In genomic region chr7:141188733-141189132, GRCm38 (mm10) we compare ENCODE assay signal across 17 mouse cellular contexts.
"Had no signal": no experiment of that assay in that cellular context is flagged by ENCODE, and none has a peak within 500 bp of the region (broad histone marks: within the 10 kb centered on the region; RNA-seq: fewer than 3 reads in every experiment).

No protein-coding gene starts in this region.

- H3K4me3 ChIP-seq: neural tube, embryonic 12.5 days; neural tube, embryonic 13.5 days; neural tube, embryonic 15.5 days; stomach, embryonic 15.5 days had no signal

- DNase-seq: retina, postnatal 1 day; right cerebral cortex, adult 18-20 months; right cerebral cortex, postnatal 14 days; right cerebral cortex, postnatal 25 days; right cerebral cortex, postnatal 4 days; spleen, adult 18-20 months; thymus, adult 18-20 months; thymus, adult 2 months; thymus, postnatal 14 days; thymus, postnatal 25 days; thymus, postnatal 36 days; thymus, postnatal 4 days had no signal

- H3K27me3 ChIP-seq: neural tube, embryonic 12.5 days; neural tube, embryonic 13.5 days; neural tube, embryonic 15.5 days; stomach, embryonic 15.5 days had no signal

- H3K9ac ChIP-seq: neural tube, embryonic 12.5 days; neural tube, embryonic 13.5 days; neural tube, embryonic 15.5 days; stomach, embryonic 15.5 days had no signal

- H3K9me3 ChIP-seq: neural tube, embryonic 12.5 days; neural tube, embryonic 13.5 days; neural tube, embryonic 15.5 days; stomach, embryonic 15.5 days had no signal

- H3K4me2 ChIP-seq: neural tube, embryonic 12.5 days; neural tube, embryonic 13.5 days; neural tube, embryonic 15.5 days; stomach, embryonic 15.5 days had no signal

- H3K27ac ChIP-seq: neural tube, embryonic 12.5 days; neural tube, embryonic 13.5 days; neural tube, embryonic 15.5 days; stomach, embryonic 15.5 days; stomach, postnatal 0 days had no signal
